Mouse (Mus musculus): ENCODE measurements around the gene Klhl3. TPM values are rescaled to one million over a fixed set of nuclear protein-coding genes. Genes with fewer than 3 reads are reported as not detected.

Klhl3 gene
- polyA plus RNA-seq, 1 experiment: 0.43 TPM

GRCm38 (mm10) chr13:58027115-58027514 is 86.3 kb downstream of the Klhl3 start:
- Histone ChIP-seq H3K4me1 (ENCODE audit: control insufficient read depth, insufficient read depth, insufficient read length, low read length) (no peaks in the 10 kb centered on the region), H3K4me3 (ENCODE audit: low read depth, low read length) (no peak overlapping the region), H3K36me3 (ENCODE audit: control insufficient read depth, insufficient read depth, low read length) (no peaks in the 10 kb centered on the region), H3K27me3 (ENCODE audit: control insufficient read depth, insufficient read depth, low read length) (no peaks in the 10 kb centered on the region), H3K27ac (ENCODE audit: insufficient read depth, low read depth, low read length) (no peak overlapping the region)
- TF ChIP-seq CTCF (IDR thresholded peaks at IDR 0.05; ENCODE audit: extremely low read depth, insufficient read length, insufficient replicate concordance, low read depth, low read length) (no peak), POLR2A (IDR thresholded peaks at IDR 0.05; ENCODE audit: low read depth, low read length) (no peak)
- WGBS: 94% methylated on average over 8 of the region's 8 CpGs

GRCm38 (mm10) chr13:58025701-58026414 is 87.5 kb downstream of the Klhl3 start:
- Histone ChIP-seq H3K36me3 (ENCODE audit: control insufficient read depth, insufficient read depth, low read length) (no peaks in the 10 kb centered on the region), H3K4me1 (ENCODE audit: control insufficient read depth, insufficient read depth, insufficient read length, low read length) (no peaks in the 10 kb centered on the region), H3K27ac (ENCODE audit: insufficient read depth, low read depth, low read length) (no peak overlapping the region), H3K27me3 (ENCODE audit: control insufficient read depth, insufficient read depth, low read length) (no peaks in the 10 kb centered on the region), H3K4me3 (ENCODE audit: low read depth, low read length) (no peak overlapping the region)
- TF ChIP-seq CTCF (IDR thresholded peaks at IDR 0.05; ENCODE audit: extremely low read depth, insufficient read length, insufficient replicate concordance, low read depth, low read length) (no peak), POLR2A (IDR thresholded peaks at IDR 0.05; ENCODE audit: low read depth, low read length) (no peak)
- 89% methylated on average over 16 of the region's 16 CpGs for WGBS

GRCm38 (mm10) chr13:58023726-58024453 is 89.5 kb downstream of the Klhl3 start:
- H3K4me3 ChIP-seq (ENCODE audit: low read depth, low read length): no peak overlapping the region
- TF ChIP-seq CTCF (IDR thresholded peaks at IDR 0.05; ENCODE audit: extremely low read depth, insufficient read length, insufficient replicate concordance, low read depth, low read length) (no peak), POLR2A (IDR thresholded peaks at IDR 0.05; ENCODE audit: low read depth, low read length) (no peak)
- no peaks in the 10 kb centered on the region for H3K4me1 ChIP-seq (ENCODE audit: control insufficient read depth, insufficient read depth, insufficient read length, low read length)
- H3K36me3 ChIP-seq (ENCODE audit: control insufficient read depth, insufficient read depth, low read length): no peaks in the 10 kb centered on the region
- H3K27ac ChIP-seq (ENCODE audit: insufficient read depth, low read depth, low read length): no peak overlapping the region
- no peaks in the 10 kb centered on the region for H3K27me3 ChIP-seq (ENCODE audit: control insufficient read depth, insufficient read depth, low read length)
- 83% methylated on average over 8 of the region's 8 CpGs for WGBS

DNA sequence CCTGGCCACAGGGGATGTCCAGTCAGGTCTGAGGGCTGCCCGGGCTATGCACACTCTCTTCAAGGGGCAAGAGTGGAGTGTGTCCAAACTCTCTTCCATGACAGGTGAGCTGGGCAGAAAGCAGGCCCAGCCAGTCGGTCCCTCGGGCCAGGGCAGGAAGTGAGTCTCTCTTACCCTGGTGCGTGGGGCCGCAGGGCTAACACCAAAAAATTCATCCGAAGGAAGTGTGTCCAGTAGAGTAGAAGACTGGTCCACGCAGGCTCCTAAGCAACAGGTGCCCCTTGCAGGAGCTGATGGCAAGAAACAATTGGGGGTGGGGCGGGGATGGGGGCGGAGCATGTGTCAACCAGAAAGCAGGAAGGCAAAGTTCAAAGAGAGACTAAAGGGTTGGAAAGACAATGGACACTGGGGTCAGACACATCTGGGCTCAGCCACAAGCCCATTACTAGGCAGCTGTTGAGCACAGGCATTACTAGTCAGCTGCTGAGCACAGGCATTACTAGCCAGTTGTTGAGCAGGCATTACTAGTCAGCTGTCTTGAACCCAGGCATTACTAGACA is 90.3 kb downstream of the Klhl3 start:
- Histone ChIP-seq H3K4me3 (ENCODE audit: low read depth, low read length) (no peak overlapping the region), H3K4me1 (ENCODE audit: control insufficient read depth, insufficient read depth, insufficient read length, low read length) (no peaks in the 10 kb centered on the region), H3K27ac (ENCODE audit: insufficient read depth, low read depth, low read length) (no peak overlapping the region), H3K27me3 (ENCODE audit: control insufficient read depth, insufficient read depth, low read length) (no peaks in the 10 kb centered on the region), H3K36me3 (ENCODE audit: control insufficient read depth, insufficient read depth, low read length) (no peaks in the 10 kb centered on the region)
- 75% methylated on average over 9 of the region's 9 CpGs for WGBS
- TF ChIP-seq POLR2A (IDR thresholded peaks at IDR 0.05; ENCODE audit: low read depth, low read length): no peak
- TF ChIP-seq CTCF (IDR thresholded peaks at IDR 0.05; ENCODE audit: extremely low read depth, insufficient read length, insufficient replicate concordance, low read depth, low read length): no peak

DNA sequence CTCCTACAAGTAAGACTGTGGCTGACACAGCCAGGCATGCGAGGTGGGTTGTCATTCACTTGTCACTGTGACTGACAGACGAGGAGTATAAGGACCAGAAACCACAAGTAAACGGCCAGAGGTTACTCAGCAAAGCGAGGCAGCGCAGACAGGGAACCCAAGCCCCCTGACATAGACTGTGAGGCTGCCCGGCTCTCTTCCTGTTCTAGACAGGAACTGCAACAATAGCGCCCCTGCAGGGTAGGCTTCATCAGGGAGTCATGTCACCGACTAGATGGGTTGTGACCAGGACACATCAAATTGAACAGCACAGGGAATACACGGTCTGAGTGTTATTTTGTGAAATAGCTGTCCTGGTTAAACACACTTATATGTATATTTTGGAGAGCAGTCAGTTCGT is 93.0 kb downstream of the Klhl3 start:
- Histone ChIP-seq H3K36me3 (ENCODE audit: control insufficient read depth, insufficient read depth, low read length) (no peaks in the 10 kb centered on the region), H3K4me1 (ENCODE audit: control insufficient read depth, insufficient read depth, insufficient read length, low read length) (no peaks in the 10 kb centered on the region), H3K27ac (ENCODE audit: insufficient read depth, low read depth, low read length) (no peak overlapping the region), H3K4me3 (ENCODE audit: low read depth, low read length) (no peak overlapping the region), H3K27me3 (ENCODE audit: control insufficient read depth, insufficient read depth, low read length) (no peaks in the 10 kb centered on the region)
- TF ChIP-seq CTCF (IDR thresholded peaks at IDR 0.05; ENCODE audit: extremely low read depth, insufficient read length, insufficient replicate concordance, low read depth, low read length) (no peak), POLR2A (IDR thresholded peaks at IDR 0.05; ENCODE audit: low read depth, low read length) (no peak)
- 73% methylated on average over 10 of the region's 10 CpGs for WGBS

DNA sequence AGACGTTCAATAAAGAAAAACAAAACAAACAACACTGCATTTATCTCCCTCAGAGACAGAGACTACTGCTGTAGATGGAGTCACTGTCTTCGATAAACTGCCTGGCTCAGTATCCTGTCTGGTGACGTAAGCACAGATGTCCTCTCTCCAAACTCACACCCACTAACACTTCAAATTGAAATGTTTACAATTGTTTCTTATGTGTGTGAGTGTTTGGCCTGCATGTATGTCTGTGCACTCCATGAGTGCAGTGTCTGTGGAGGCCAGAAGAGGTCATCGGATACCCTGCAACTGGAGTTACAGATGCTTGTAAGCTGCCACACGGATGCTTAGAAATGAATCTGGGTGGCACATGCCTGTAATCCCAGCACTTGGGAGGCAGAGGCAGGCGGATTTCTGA is 96.1 kb downstream of the Klhl3 start:
- no peak for TF ChIP-seq POLR2A (IDR thresholded peaks at IDR 0.05; ENCODE audit: low read depth, low read length)
- TF ChIP-seq CTCF (IDR thresholded peaks at IDR 0.05; ENCODE audit: extremely low read depth, insufficient read length, insufficient replicate concordance, low read depth, low read length): no peak
- H3K27me3 ChIP-seq (ENCODE audit: control insufficient read depth, insufficient read depth, low read length): no peaks in the 10 kb centered on the region
- no peak overlapping the region for H3K27ac ChIP-seq (ENCODE audit: insufficient read depth, low read depth, low read length)
- no peak overlapping the region for H3K4me3 ChIP-seq (ENCODE audit: low read depth, low read length)
- H3K36me3 ChIP-seq (ENCODE audit: control insufficient read depth, insufficient read depth, low read length): no peaks in the 10 kb centered on the region
- WGBS: 76% methylated on average over 6 of the region's 6 CpGs
- H3K4me1 ChIP-seq (ENCODE audit: control insufficient read depth, insufficient read depth, insufficient read length, low read length): no peaks in the 10 kb centered on the region

Measured in small intestine, adult 2 months (tissue).